Mouse (Mus musculus) right cerebral cortex, adult 2 months (tissue): ENCODE measurements around the gene Mid1.

ENCODE experiments used
- DNase-seq, 2 experiments: peaks; one replicate each; pipeline ENCODE4 v3.0.0; 2021 to 2022; ENCODE audit warnings: low spot score in 2 of 2

Gene Mid1

DNA sequence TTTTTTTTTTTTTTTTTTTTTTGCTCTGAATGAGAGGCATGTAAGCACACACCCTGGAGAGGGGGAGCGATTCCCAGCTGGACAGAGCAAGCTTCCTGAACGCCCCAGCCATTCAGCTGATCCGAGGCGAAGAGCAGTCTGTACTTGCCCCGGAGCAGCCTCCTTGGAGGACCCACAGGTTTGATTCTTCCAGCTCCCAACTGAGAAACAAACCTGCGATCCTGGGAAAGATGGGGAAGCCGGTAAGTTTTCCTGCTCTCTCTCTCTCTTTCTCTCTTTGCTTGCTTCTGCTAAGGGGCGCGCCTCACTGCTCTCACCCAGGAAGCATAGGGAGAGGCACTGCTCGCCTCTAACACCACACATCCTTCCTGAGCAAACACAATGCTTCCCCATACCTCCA, at the start of gene Mid1:
Gene Mid1 (plus strand): TSS at position 69 of the 400 bp plus-strand sequence.
- no peak for DNase-seq

GRCm38 (mm10) chrX:169673056-169673455, 11.9 kb upstream of the Mid1 start:
- DNase-seq, result no peak

- no peak for DNase-seq
These were observed 8.7 kb upstream of the Mid1 start for GRCm38 (mm10) chrX:169676313-169676712.

DNA sequence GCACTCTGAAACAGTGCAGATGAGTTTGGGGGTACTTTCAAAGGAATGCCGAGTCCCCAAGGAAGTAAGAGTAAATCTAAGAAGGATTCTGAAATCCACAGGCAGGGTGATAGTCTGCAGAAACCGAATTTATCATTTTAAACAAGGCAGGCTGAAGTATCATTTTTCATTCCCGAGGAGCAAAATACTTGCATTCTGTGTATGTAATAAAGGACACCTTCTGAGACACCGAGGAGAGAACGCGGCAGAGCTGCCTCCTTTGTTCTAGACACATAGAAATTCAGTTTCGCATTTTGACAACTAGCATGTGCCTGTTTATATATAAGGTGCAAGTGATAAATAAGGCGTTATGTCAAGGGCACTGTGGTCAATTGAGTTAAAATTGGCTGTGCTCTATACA, 732 bp downstream of the Mid1 start:
- DNase-seq, result no peak

GRCm38 (mm10) chrX:169691217-169691616, 6.2 kb downstream of the Mid1 start:
- no peak for DNase-seq

DNA sequence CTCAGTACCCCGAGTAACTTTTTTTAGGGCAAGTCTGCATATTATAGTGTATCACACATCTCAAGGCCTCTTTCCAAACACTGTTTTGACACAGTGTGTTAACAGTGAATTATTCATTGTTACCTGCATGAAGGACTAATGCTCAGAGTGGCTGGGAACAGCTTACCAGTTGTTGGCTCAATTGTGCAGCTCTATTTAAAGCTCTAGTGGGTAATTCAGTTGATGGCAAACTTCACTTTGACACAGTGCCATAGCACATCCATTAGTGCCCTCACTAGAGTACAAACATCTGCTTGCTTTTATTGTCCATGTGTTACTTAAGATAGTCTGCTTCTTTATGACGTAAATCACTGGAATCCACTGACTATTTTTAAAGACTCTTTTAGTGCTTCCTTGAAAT, 6.7 kb downstream of the Mid1 start:
- DNase-seq, result no peak

DNA sequence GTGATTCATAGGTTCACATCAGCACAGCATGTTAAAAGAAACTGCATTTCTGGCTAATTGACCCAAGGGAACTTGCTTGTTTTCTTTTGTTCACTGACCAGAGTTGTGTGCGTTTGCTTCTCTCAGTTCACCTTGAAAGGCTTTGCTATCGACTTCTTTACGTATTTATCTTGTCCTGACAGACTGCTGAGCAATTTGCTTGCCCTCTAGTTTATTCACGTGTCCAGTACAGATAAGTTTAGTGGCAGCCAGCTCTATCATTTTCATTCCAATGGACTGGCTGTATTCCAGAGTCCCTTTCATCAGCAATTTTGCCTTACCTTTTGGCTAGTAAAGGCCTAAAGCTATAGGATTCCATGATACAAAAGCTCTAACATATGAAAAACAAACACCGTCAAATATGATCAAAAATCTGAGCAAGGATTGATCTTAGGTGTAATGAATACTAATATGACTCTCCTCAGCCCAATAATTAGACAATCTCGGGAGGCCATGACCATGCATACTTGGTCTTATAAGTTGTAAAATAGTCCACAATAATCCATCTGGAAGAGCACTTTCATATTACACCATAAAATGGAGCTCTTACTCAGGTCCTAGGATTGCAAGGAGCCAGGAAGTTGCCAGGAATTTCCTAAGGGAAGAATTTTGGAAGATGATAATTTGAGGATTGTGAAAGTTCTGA, 7.4 kb downstream of the Mid1 start:
- DNase-seq, result no peak

DNA sequence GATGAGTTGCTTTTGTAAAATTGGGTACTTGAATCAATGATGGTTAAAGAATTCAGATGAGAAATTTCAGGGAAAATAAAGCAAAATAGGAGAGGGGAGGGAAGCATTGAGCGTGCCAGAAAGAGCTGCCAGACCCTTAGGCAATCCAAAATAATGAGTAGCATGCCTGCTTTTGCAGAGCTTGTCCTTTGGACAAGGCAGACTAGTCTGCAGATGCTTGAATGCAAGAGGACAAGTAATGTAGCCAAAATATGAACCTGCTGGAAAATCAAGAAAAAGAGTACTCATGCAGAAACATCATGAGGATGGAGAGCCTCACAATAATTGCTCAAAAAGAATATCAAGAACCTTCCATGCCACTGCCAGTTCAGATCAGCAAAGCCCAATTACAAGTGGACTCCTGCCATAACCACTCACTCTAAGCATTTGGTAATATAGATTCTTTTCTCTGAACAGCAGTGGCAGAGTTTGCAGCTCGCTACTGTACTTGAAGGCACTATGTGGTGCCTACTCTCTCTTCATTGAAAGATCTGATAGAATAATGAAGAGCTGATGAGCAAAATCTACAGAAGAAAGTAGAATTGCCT, 19.1 kb downstream of the Mid1 start:
- DNase-seq, result no peak

GRCm38 (mm10) chrX:169723511-169723910, 38.5 kb downstream of the Mid1 start:
- no peak for DNase-seq

GRCm38 (mm10) chrX:169735387-169735969, 50.5 kb downstream of the Mid1 start:
- no peak for DNase-seq

GRCm38 (mm10) chrX:169758001-169758400, 73.0 kb downstream of the Mid1 start:
- no peak for DNase-seq

DNA sequence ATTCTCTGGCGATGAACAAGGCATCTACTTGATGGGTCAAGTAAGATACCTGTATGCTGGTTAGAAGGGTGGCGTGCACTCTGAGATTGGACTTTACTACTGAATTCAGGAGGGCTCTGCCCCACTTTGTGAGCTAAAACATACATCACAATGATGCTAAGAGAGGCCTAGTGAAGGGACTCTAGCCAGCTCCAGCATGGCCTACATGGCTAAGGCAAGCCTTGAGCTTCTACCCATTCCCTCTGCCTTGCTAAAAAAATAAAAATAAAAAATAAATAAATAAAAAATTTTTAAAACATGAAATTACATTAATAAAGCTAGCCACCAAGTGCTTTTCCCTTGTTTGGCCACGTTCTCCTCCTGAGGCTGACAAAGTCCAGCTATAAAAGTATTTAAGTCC, 94.5 kb downstream of the Mid1 start, which contains the start of gene 4933400A11Rik:
Gene 4933400A11Rik (minus strand): TSS at position 101 of the 400 bp plus-strand sequence.
- DNase-seq, result no peak

DNA sequence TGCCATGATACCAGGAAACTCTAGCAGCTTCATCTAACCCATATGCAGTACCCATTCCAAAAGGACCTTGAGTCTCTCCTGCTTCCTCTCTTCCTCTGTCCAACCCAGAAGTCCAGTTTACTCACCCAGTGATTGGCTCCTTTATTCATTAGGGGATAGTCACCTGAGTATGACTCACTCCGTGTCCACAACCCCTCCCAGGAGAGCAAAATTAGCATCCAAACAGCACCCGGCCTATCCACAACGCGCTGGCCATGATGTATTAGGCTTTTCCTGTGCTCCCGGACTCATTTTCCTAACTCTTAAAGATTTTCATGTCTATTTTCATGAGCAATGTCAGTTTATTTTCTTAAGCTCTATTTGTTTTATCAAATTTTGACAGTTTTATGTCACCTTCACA, 104.7 kb downstream of the Mid1 start:
- DNase-seq, result no peak

DNA sequence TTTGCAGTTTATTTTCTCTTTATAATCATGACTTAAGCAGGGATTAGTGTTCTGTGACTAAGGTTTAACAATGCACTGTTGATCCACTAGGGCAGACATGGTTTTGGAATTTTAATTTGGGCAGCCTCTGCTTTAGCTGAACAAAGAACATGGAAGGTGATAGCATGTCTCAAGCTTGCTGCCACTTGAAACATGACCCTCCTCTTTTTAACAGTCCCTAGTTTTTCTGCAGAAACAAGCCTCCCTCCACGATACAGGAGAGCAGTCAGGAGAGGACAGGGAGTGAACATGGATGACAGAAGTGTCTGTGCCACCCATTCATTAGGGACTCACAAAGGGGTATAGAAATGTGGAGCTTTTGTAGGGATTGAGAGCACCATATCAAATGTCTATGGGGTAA, 107.9 kb downstream of the Mid1 start:
- no peak for DNase-seq

- no peak for DNase-seq
These were observed 109.4 kb downstream of the Mid1 start for GRCm38 (mm10) chrX:169794421-169794820.

GRCm38 (mm10) chrX:169794831-169795311, 109.9 kb downstream of the Mid1 start:
- no peak for DNase-seq

DNA sequence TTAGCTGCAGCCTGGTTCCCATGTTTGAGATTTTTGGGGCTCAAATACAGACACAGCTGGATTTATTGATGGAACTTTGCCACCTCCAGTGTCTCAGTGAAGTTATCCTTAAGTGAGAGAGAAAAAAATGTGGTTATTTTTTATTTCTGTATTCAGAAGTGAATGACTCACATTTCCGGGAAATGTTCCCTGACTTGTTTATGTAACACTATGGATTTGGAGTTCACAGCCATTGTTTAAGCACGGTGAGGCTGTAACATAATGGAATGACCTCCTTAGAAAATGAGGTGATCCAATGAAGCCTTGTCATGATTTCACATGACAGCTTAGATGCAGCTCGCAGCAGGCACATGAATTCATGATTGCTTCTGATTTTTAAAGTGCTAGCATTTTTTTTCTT, 112.1 kb downstream of the Mid1 start:
- DNase-seq, result no peak

- DNase-seq, result peak; percentile 23 to 47
These were observed 114.1 kb downstream of the Mid1 start for GRCm38 (mm10) chrX:169798987-169799680.

GRCm38 (mm10) chrX:169800238-169800637, 115.2 kb downstream of the Mid1 start:
- DNase-seq, result no peak

DNA sequence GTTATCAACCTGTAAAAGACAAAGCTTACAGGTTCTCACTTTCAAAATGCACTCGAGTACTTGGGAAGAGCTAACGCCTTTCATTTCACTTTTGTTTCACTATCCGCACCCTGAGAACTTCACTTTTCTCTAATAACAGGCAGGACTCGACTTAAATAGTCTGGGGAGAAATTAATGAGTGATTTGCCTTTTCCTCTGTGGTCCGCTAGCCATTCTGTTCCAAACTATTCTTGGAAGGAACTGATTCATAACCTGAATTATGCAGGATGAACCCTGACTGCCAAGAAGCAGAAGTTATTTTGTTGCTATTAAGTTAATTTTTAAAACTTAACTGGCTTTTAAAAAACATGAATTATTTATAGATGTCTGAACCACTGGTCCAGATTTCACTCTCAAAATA, 120.8 kb downstream of the Mid1 start:
- no peak for DNase-seq

DNA sequence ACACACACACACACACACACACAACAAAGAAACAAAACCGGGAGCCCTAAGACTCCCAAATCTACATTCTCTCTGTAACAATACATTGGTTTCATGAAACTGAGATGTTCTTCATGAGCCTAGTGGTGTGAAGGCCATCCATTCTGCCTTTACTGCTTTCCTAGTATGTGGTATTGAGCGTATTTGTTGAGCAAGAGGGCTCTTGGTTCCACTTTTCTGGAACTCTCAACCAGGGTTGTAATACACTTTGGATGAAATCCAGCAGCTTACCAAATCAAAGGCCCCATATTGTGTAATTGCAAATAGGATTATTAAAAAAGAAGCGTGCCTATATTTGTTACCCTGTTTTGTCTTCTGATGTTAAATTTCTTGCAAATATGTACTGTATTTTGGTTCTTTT, 122.7 kb downstream of the Mid1 start:
- DNase-seq, result no peak

GRCm38 (mm10) chrX:169811318-169811717, 126.3 kb downstream of the Mid1 start:
- no peak for DNase-seq

DNA sequence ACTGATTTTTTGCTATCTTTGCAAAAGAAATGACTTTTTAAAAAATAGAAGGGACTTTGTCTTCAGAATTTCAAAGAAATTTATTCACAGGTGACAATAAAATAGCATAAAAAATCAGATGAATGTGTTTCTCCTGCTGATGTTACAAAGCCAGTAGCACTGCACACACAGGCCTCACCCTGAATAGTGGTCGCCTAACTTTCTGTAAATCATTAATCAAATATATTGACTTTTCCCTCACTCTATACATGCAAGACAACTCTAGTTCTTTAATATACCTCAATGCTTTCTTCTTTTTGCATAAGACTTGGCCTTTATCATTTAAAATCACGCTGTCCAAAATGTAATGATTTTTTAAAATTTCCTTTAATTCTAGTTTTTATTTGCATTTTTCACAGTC, 126.8 kb downstream of the Mid1 start:
- no peak for DNase-seq
